Mouse (Mus musculus): ENCODE results near the gene Arid1b. TPM values are rescaled to one million over a fixed set of nuclear protein-coding genes. Genes with fewer than 3 reads are reported as not detected.

The Arid1b gene
- polyA plus RNA-seq, 1 experiment from 2014 or later, result 12.5 TPM

GRCm38 (mm10) chr17:5255618-5255933, 261.4 kb downstream of the Arid1b start:
- Histone ChIP-seq H3K27ac (no peak overlapping the region), H3K27me3 (ENCODE audit: low read depth, poor library complexity, severe bottlenecking) (no peaks in the 10 kb centered on the region), H3K9me3 (replicated peaks) (no peaks in the 10 kb centered on the region), H3K36me3 (no peaks in the 10 kb centered on the region; the same call in 1 of the 2 replicates), H3K4me3 (no peak overlapping the region), H3K4me1 (peaks cover 12% of the 10 kb centered on the region)
- 86% methylated on average over 2 of the region's 2 CpGs for WGBS
- no peak for DNase-seq (ENCODE audit: low spot score)

- H3K4me1 ChIP-seq, result peaks cover 15% of the 10 kb centered on the region
- no peaks in the 10 kb centered on the region for H3K27me3 ChIP-seq (ENCODE audit: low read depth, poor library complexity, severe bottlenecking)
- no peak overlapping the region for H3K4me3 ChIP-seq
- no peak for DNase-seq (ENCODE audit: low spot score)
- H3K27ac ChIP-seq, result no peak overlapping the region
- no peaks in the 10 kb centered on the region for H3K9me3 ChIP-seq (replicated peaks)
- WGBS, result 70% methylated on average over 9 of the region's 9 CpGs
- peaks cover 3% of the 10 kb centered on the region for H3K36me3 ChIP-seq
Measured at GRCm38 (mm10) chr17:5258978-5259377, 264.8 kb downstream of the Arid1b start.

GRCm38 (mm10) chr17:5261131-5261651, 267.1 kb downstream of the Arid1b start:
- H3K4me3 ChIP-seq, result no peak overlapping the region
- peaks cover 8% of the 10 kb centered on the region; the same call in 1 of the 2 replicates for H3K4me1 ChIP-seq
- no peaks in the 10 kb centered on the region for H3K27me3 ChIP-seq (ENCODE audit: low read depth, poor library complexity, severe bottlenecking)
- H3K27ac ChIP-seq, result no peak overlapping the region
- WGBS, result 92% methylated on average over 8 of the region's 8 CpGs
- H3K9me3 ChIP-seq (replicated peaks), result no peaks in the 10 kb centered on the region
- peaks cover 20% of the 10 kb centered on the region for H3K36me3 ChIP-seq
- no peak for DNase-seq (ENCODE audit: low spot score)

- H3K27ac ChIP-seq, result no peak overlapping the region; the same call in 1 of the 2 replicates
- DNase-seq (ENCODE audit: low spot score), result no peak
- H3K36me3 ChIP-seq, result peaks cover 27% of the 10 kb centered on the region
- H3K4me1 ChIP-seq, result peaks cover 8% of the 10 kb centered on the region; the same call in 1 of the 2 replicates
- H3K4me3 ChIP-seq, result no peak overlapping the region
- H3K27me3 ChIP-seq (ENCODE audit: low read depth, poor library complexity, severe bottlenecking), result no peaks in the 10 kb centered on the region
- H3K9me3 ChIP-seq (replicated peaks), result no peaks in the 10 kb centered on the region
- WGBS, result 84% methylated on average over 22 of the region's 22 CpGs
Measured at GRCm38 (mm10) chr17:5261874-5262605, 267.9 kb downstream of the Arid1b start.

- H3K4me1 ChIP-seq, result peaks cover 8% of the 10 kb centered on the region; the same call in 1 of the 2 replicates
- no peak overlapping the region for H3K4me3 ChIP-seq
- DNase-seq (ENCODE audit: low spot score), result no peak
- no peaks in the 10 kb centered on the region for H3K27me3 ChIP-seq (ENCODE audit: low read depth, poor library complexity, severe bottlenecking)
- peaks cover 29% of the 10 kb centered on the region for H3K36me3 ChIP-seq
- no peak overlapping the region for H3K27ac ChIP-seq
- no peaks in the 10 kb centered on the region for H3K9me3 ChIP-seq (replicated peaks)
- 83% methylated on average over 4 of the region's 4 CpGs for WGBS
Measured at GRCm38 (mm10) chr17:5262788-5263187, 268.7 kb downstream of the Arid1b start.

GRCm38 (mm10) chr17:5264783-5265182, 270.7 kb downstream of the Arid1b start:
- Histone ChIP-seq H3K4me1 (peaks cover 8% of the 10 kb centered on the region; the same call in 1 of the 2 replicates), H3K27me3 (ENCODE audit: low read depth, poor library complexity, severe bottlenecking) (no peaks in the 10 kb centered on the region), H3K27ac (no peak overlapping the region), H3K36me3 (peaks cover 45% of the 10 kb centered on the region), H3K9me3 (replicated peaks) (no peaks in the 10 kb centered on the region), H3K4me3 (no peak overlapping the region)
- WGBS, result 89% methylated on average over 3 of the region's 3 CpGs
- DNase-seq (ENCODE audit: low spot score), result no peak

- peaks cover 51% of the 10 kb centered on the region for H3K36me3 ChIP-seq
- WGBS, result 95% methylated on average over 6 of the region's 6 CpGs
Measured at GRCm38 (mm10) chr17:5265615-5266014, 271.5 kb downstream of the Arid1b start.

GRCm38 (mm10) chr17:5267747-5268146, 273.6 kb downstream of the Arid1b start:
- H3K36me3 ChIP-seq, result peaks cover 56% of the 10 kb centered on the region
- WGBS, result 91% methylated on average over 6 of the region's 6 CpGs
- no peak for DNase-seq (ENCODE audit: low spot score)

More at GRCm38 (mm10) chr17:5265615-5266014, 271.5 kb downstream of the Arid1b start:
- Histone ChIP-seq H3K4me1 (peaks cover 8% of the 10 kb centered on the region; the same call in 1 of the 2 replicates), H3K27ac (no peak overlapping the region), H3K27me3 (ENCODE audit: low read depth, poor library complexity, severe bottlenecking) (no peaks in the 10 kb centered on the region), H3K9me3 (replicated peaks) (no peaks in the 10 kb centered on the region), H3K4me3 (no peak overlapping the region)
- no peak for DNase-seq (ENCODE audit: low spot score)

GRCm38 (mm10) chr17:5269302-5269701, 275.2 kb downstream of the Arid1b start:
- DNase-seq (ENCODE audit: low spot score), result no peak
- H3K27me3 ChIP-seq (ENCODE audit: low read depth, poor library complexity, severe bottlenecking), result no peaks in the 10 kb centered on the region
- no peak overlapping the region for H3K27ac ChIP-seq
- 86% methylated on average over 10 of the region's 10 CpGs for WGBS
- no peaks in the 10 kb centered on the region for H3K9me3 ChIP-seq (replicated peaks)
- H3K4me1 ChIP-seq, result no peaks in the 10 kb centered on the region
- H3K4me3 ChIP-seq, result no peak overlapping the region
- H3K36me3 ChIP-seq, result peaks cover 50% of the 10 kb centered on the region

More at GRCm38 (mm10) chr17:5267747-5268146, 273.6 kb downstream of the Arid1b start:
- no peaks in the 10 kb centered on the region for H3K27me3 ChIP-seq (ENCODE audit: low read depth, poor library complexity, severe bottlenecking)
- no peak overlapping the region for H3K27ac ChIP-seq
- H3K4me1 ChIP-seq, result no peaks in the 10 kb centered on the region
- H3K4me3 ChIP-seq, result no peak overlapping the region
- H3K9me3 ChIP-seq (replicated peaks), result no peaks in the 10 kb centered on the region

GRCm38 (mm10) chr17:5269774-5270173, 275.6 kb downstream of the Arid1b start:
- Histone ChIP-seq H3K27me3 (ENCODE audit: low read depth, poor library complexity, severe bottlenecking) (no peaks in the 10 kb centered on the region), H3K4me3 (no peak overlapping the region), H3K4me1 (no peaks in the 10 kb centered on the region), H3K27ac (no peak overlapping the region), H3K36me3 (peaks cover 45% of the 10 kb centered on the region), H3K9me3 (replicated peaks) (no peaks in the 10 kb centered on the region)
- 91% methylated on average over 16 of the region's 16 CpGs for WGBS
- no peak for DNase-seq (ENCODE audit: low spot score)

- no peak overlapping the region for H3K4me3 ChIP-seq
- H3K4me1 ChIP-seq, result 0 out of 2 replicates have a peak, but pooled peaks cover 2% of the 10 kb centered on the region
- no peaks in the 10 kb centered on the region for H3K9me3 ChIP-seq (replicated peaks)
- DNase-seq (ENCODE audit: low spot score), result no peak
- whole genome bisulfite sequencing, result 84% methylated on average over 6 of the region's 6 CpGs
- H3K27ac ChIP-seq, result no peak overlapping the region
- H3K36me3 ChIP-seq, result peaks cover 39% of the 10 kb centered on the region
- no peaks in the 10 kb centered on the region for H3K27me3 ChIP-seq (ENCODE audit: low read depth, poor library complexity, severe bottlenecking)
Measured at GRCm38 (mm10) chr17:5270823-5271222, 276.7 kb downstream of the Arid1b start.

GRCm38 (mm10) chr17:5273118-5273517, 279.0 kb downstream of the Arid1b start:
- H3K9me3 ChIP-seq (replicated peaks), result no peaks in the 10 kb centered on the region
- no peak overlapping the region for H3K4me3 ChIP-seq
- 94% methylated on average over 3 of the region's 3 CpGs for WGBS
- peaks cover 30% of the 10 kb centered on the region for H3K36me3 ChIP-seq
- H3K27me3 ChIP-seq (ENCODE audit: low read depth, poor library complexity, severe bottlenecking), result no peaks in the 10 kb centered on the region
- 0 out of 2 replicates have a peak, but pooled peaks cover 2% of the 10 kb centered on the region for H3K4me1 ChIP-seq
- H3K27ac ChIP-seq, result no peak overlapping the region
- DNase-seq (ENCODE audit: low spot score), result no peak

- WGBS, result 87% methylated on average over 3 of the region's 3 CpGs
- Histone ChIP-seq H3K27me3 (ENCODE audit: low read depth, poor library complexity, severe bottlenecking) (no peaks in the 10 kb centered on the region), H3K27ac (no peak overlapping the region), H3K9me3 (replicated peaks) (no peaks in the 10 kb centered on the region), H3K4me1 (0 out of 2 replicates have a peak, but pooled peaks cover 2% of the 10 kb centered on the region), H3K36me3 (peaks cover 30% of the 10 kb centered on the region), H3K4me3 (no peak overlapping the region)
- DNase-seq (ENCODE audit: low spot score), result no peak
Measured at GRCm38 (mm10) chr17:5273685-5274084, 279.6 kb downstream of the Arid1b start.
